Mouse (Mus musculus) liver, adult 2 months (tissue): ENCODE measurements around the gene Mtmr4.

ENCODE experiments used
- CTCF ChIP-seq: fragments of 200-500 bp; IDR thresholded peaks from 2 replicates; pipeline ENCODE4 v1.5.1; 2011; ENCODE audit warnings: low read depth, low read length, control low read depth
- POLR2A ChIP-seq: fragments of 200-500 bp; IDR thresholded peaks from 2 replicates; pipeline ENCODE4 v1.6.1; 2011; ENCODE audit warnings: low read length, control low read depth; ENCODE audit not compliant: insufficient read depth; ENCODE audit errors: extremely low read depth

- TF ChIP-seq POLR2A: 0 out of 2 replicates have a peak, but pooled peaks have one; percentile 47
- peak; percentile 52 for TF ChIP-seq CTCF
Measured at GRCm38 (mm10) chr11:87662407-87662806, 70.4 kb downstream of the Mtmr4 start, which contains the start of gene Rnf43.
